Mouse (Mus musculus) CH12.LX (cell line): ENCODE results near the gene Hsd17b3. TPM values are rescaled to one million over a fixed set of nuclear protein-coding genes. Genes with fewer than 3 reads are reported as not detected.
A peak's percentile ranks its signal among the peaks of the same experiment; 100 is the strongest.

Source experiments
- DNase-seq: peaks from one replicate; pipeline ENCODE4 v3.0.0-alpha.2; 2013; ENCODE audit errors: extremely low read depth
- H3K27ac ChIP-seq: 2 replicates; pipeline ENCODE4 v1.5.1; 2012; ENCODE audit warnings: low read depth, mild to moderate bottlenecking, control low read depth, moderate library complexity; ENCODE audit not compliant: insufficient read depth
- H3K27me3 ChIP-seq: replicated peaks from 2 replicates; pipeline ENCODE3; 2012; ENCODE audit warnings: inconsistent platforms
- H3K36me3 ChIP-seq, 2 experiments: replicated peaks in 1 of 2; 2 replicates each; pipeline versions ENCODE3 to v1.6.1; 2012; ENCODE audit warnings: inconsistent platforms in 1 of 2, low read length in 1 of 2, mild to moderate bottlenecking in 1 of 2, mixed read lengths in 1 of 2, moderate library complexity in 1 of 2; ENCODE audit not compliant: control insufficient read depth in 1 of 2, insufficient read depth in 1 of 2
- H3K4me1 ChIP-seq, 2 experiments: 2 replicates each; pipeline ENCODE4 v1.6.1; 2012; ENCODE audit warnings: inconsistent platforms in 1 of 2, moderate library complexity in 1 of 2; ENCODE audit not compliant: insufficient read depth in 2 of 2, control insufficient read depth in 1 of 2
- H3K4me2 ChIP-seq: 2 replicates; pipeline ENCODE4 v1.6.1; 2012; ENCODE audit warnings: low read depth, mild to moderate bottlenecking, control low read depth; ENCODE audit not compliant: poor library complexity, insufficient read depth, severe bottlenecking
- H3K4me3 ChIP-seq, 3 experiments: fragments of 150-350 bp in 1 of 3; sonication (generic) in 1 of 3; replicated peaks in 1 of 3; 2 replicates each; pipeline versions ENCODE3 to v1.5.1; 2011 to 2012; ENCODE audit warnings: low read depth in 2 of 3, low read length in 2 of 3, mild to moderate bottlenecking in 2 of 3, moderate library complexity in 2 of 3, control low read depth in 1 of 3, improper control_type of control experiment in 1 of 3, inconsistent platforms in 1 of 3, mixed read lengths in 1 of 3; ENCODE audit not compliant: poor library complexity in 1 of 3
- H3K79me2 ChIP-seq: replicated peaks from 2 replicates; pipeline ENCODE4 v1.6.1; 2012; ENCODE audit warnings: mild to moderate bottlenecking, moderate library complexity; ENCODE audit not compliant: control insufficient read depth, poor library complexity, insufficient read depth, severe bottlenecking; ENCODE audit errors: extremely low read depth
- H3K9ac ChIP-seq: 2 replicates; pipeline ENCODE4 v1.6.1; 2012; ENCODE audit warnings: low read depth, mild to moderate bottlenecking, control low read depth, moderate library complexity; ENCODE audit not compliant: insufficient read depth
- H3K9me3 ChIP-seq: replicated peaks from 2 replicates; pipeline ENCODE3; 2012; ENCODE audit warnings: low read length, inconsistent platforms, mixed read lengths
- BHLHE40 ChIP-seq: IDR thresholded peaks from 2 replicates; pipeline ENCODE4 v1.6.1; 2011; ENCODE audit warnings: mild to moderate bottlenecking, low read depth, low read length, improper control_type of control experiment
- CHD1 ChIP-seq: IDR thresholded peaks from 2 replicates; pipeline ENCODE4 v1.6.1; 2012; ENCODE audit warnings: low read depth, low read length, improper control_type of control experiment, inconsistent platforms
- CTCF ChIP-seq, 2 experiments: IDR thresholded peaks in 1 of 2; conservative IDR thresholded peaks in 1 of 2; 2 replicates each; pipeline ENCODE4 v1.5.1; 2011 to 2012; ENCODE audit warnings: low read depth in 2 of 2, low read length in 2 of 2, improper control_type of control experiment in 1 of 2, inconsistent platforms in 1 of 2, mild to moderate bottlenecking in 1 of 2, moderate library complexity in 1 of 2
- GABPA ChIP-seq: IDR thresholded peaks from 2 replicates; pipeline ENCODE4 v1.6.1; 2012; ENCODE audit warnings: low read depth, low read length, improper control_type of control experiment, inconsistent platforms; ENCODE audit not compliant: insufficient replicate concordance
- JUN ChIP-seq: IDR thresholded peaks from 2 replicates; pipeline ENCODE4 v1.6.1; 2011; ENCODE audit warnings: low read depth, mild to moderate bottlenecking, low read length, improper control_type of control experiment, moderate library complexity; ENCODE audit not compliant: insufficient read depth
- JUND ChIP-seq: conservative IDR thresholded peaks from 2 replicates; pipeline ENCODE4 v1.6.1; 2011; ENCODE audit warnings: low read depth, low read length, improper control_type of control experiment
- MAFK ChIP-seq: IDR thresholded peaks from 2 replicates; pipeline ENCODE4 v1.6.1; 2011; ENCODE audit warnings: low read length, improper control_type of control experiment; ENCODE audit not compliant: insufficient replicate concordance
- MAX ChIP-seq: IDR thresholded peaks from 2 replicates; pipeline ENCODE4 v1.6.1; 2011; ENCODE audit warnings: low read length, improper control_type of control experiment
- MEF2A ChIP-seq: IDR thresholded peaks from 2 replicates; pipeline ENCODE4 v1.6.1; 2014; ENCODE audit warnings: low read depth, mild to moderate bottlenecking, inconsistent platforms, low read length, improper control_type of control experiment, borderline replicate concordance
- MYC ChIP-seq: IDR thresholded peaks from 2 replicates; pipeline ENCODE4 v1.6.1; 2011; ENCODE audit warnings: low read depth, mild to moderate bottlenecking, improper control_type of control experiment, low read length
- NRF1 ChIP-seq: IDR thresholded peaks from 2 replicates; pipeline ENCODE4 v1.6.1; 2014; ENCODE audit warnings: low read depth, mild to moderate bottlenecking, inconsistent platforms, low read length, improper control_type of control experiment, moderate library complexity
- POLR2A ChIP-seq: IDR thresholded peaks from 2 replicates; pipeline ENCODE4 v1.6.1; 2011; ENCODE audit warnings: low read depth, mild to moderate bottlenecking, improper control_type of control experiment, low read length
- POLR2AphosphoS2 ChIP-seq: IDR thresholded peaks from 2 replicates; pipeline ENCODE4 v1.6.1; 2011; ENCODE audit warnings: low read depth, low read length, improper control_type of control experiment
- RAD21 ChIP-seq: IDR thresholded peaks from 2 replicates; pipeline ENCODE4 v1.6.1; 2011; ENCODE audit warnings: low read depth, mild to moderate bottlenecking, low read length, improper control_type of control experiment, moderate library complexity
- SIN3A ChIP-seq: IDR thresholded peaks from 2 replicates; pipeline ENCODE4 v1.6.1; 2012; ENCODE audit warnings: low read length, improper control_type of control experiment, inconsistent platforms
- TCF12 ChIP-seq: IDR thresholded peaks from 2 replicates; pipeline ENCODE4 v1.6.1; 2014; ENCODE audit warnings: low read depth, mild to moderate bottlenecking, inconsistent platforms, low read length, improper control_type of control experiment
- UBTF ChIP-seq: IDR thresholded peaks from 2 replicates; pipeline ENCODE4 v1.6.1; 2012; ENCODE audit warnings: low read depth, mild to moderate bottlenecking, inconsistent platforms, low read length, improper control_type of control experiment, moderate library complexity
- USF1 ChIP-seq: IDR thresholded peaks from 2 replicates; pipeline ENCODE4 v1.6.1; 2014; ENCODE audit warnings: low read depth, mild to moderate bottlenecking, inconsistent platforms, low read length, improper control_type of control experiment
- ZC3H11A ChIP-seq: IDR thresholded peaks from 2 replicates; pipeline ENCODE4 v1.6.1; 2012; ENCODE audit warnings: low read depth, mild to moderate bottlenecking, inconsistent platforms, low read length, improper control_type of control experiment
- ZKSCAN1 ChIP-seq: IDR thresholded peaks from 2 replicates; pipeline ENCODE4 v1.6.1; 2012; ENCODE audit warnings: low read depth, inconsistent platforms, low read length, improper control_type of control experiment, borderline replicate concordance
- ZMIZ1 ChIP-seq: IDR thresholded peaks from 2 replicates; pipeline ENCODE4 v1.6.1; 2012; ENCODE audit warnings: low read depth, mild to moderate bottlenecking, inconsistent platforms, low read length, improper control_type of control experiment
- dilution Hi-C: fragments of 300-500 bp; cut with MboI; formaldehyde crosslinking; loops from 2 replicates; pipeline ENCODE4 v1.14.3; 2020; ENCODE audit warnings: low sequenced_read_pairs; ENCODE audit not compliant: extremely low pct_unique_long_range_greater_than_20kb, extremely low pct_ligation_motif_present
- in situ Hi-C: fragments of 300-500 bp; cut with MboI; formaldehyde crosslinking; loops from 3 replicates; pipeline ENCODE4 v1.14.3; 2019; ENCODE audit warnings: low sequenced_read_pairs, low pct_ligation_motif_present, low pct_unique_long_range_greater_than_20kb, mixed read lengths
- polyA plus RNA-seq: library from polyadenylated mRNA; unstranded; fragments of >175 nt; gene quantifications from 2 replicates; pipeline ENCODE4 v1.2.1, GENCODE M21; 2012; ENCODE audit warnings: low read depth; ENCODE audit not compliant: insufficient read length
- total RNA-seq, 2 experiments: library from RNA; depleted of rRNA; stranded (reverse); fragments of 300-350 nt in 1 of 2; fragments of >200 nt in 1 of 2; gene quantifications; 2 replicates each; pipeline ENCODE4 v1.2.3; 2012 to 2014

The Hsd17b3 gene
- total and polyA plus RNA-seq, 3 experiments: not detected

- in situ Hi-C loops: no loop called here
- H3K27me3 ChIP-seq: no peaks in the 10 kb centered on the region
- TF ChIP-seq JUN (no peak), CTCF (conservative IDR thresholded peaks at IDR 0.05 in 1 of 2, IDR thresholded peaks at IDR 0.05 in 1 of 2; ENCODE audit: low read depth in 2 of 2, low read length in 2 of 2) (peak in 1 of 2 experiments; percentile 53; a peak in 2 of 4 replicates), CHD1 (no peak), NRF1 (no peak), JUND (no peak), RAD21 (peak; percentile 20)
- H3K4me1 ChIP-seq: no peaks in the 10 kb centered on the region
- no peak overlapping the region for H3K4me2 ChIP-seq
- no peak overlapping the region for H3K27ac ChIP-seq
- H3K9ac ChIP-seq: no peak overlapping the region
- no peak overlapping the region for H3K4me3 ChIP-seq
- no peaks in the 10 kb centered on the region for H3K36me3 ChIP-seq
- peaks cover 9% of the 10 kb centered on the region for H3K9me3 ChIP-seq
- H3K79me2 ChIP-seq: no peaks in the 10 kb centered on the region
- dilution Hi-C loops: no loop called here
- DNase-seq: peak; percentile 6
Measured at GRCm38 (mm10) chr13:64050895-64051294, 38.1 kb downstream of the Hsd17b3 start.

- Histone ChIP-seq H3K4me1 (no peaks in the 10 kb centered on the region), H3K9ac (no peak overlapping the region), H3K27ac (no peak overlapping the region), H3K36me3 (no peaks in the 10 kb centered on the region)
- dilution Hi-C loops: no loop called here
- no peak for DNase-seq
- TF ChIP-seq MAX (no peak), MEF2A (no peak), BHLHE40 (no peak), MAFK (no peak), ZMIZ1 (no peak), GABPA (no peak), POLR2AphosphoS2 (no peak), TCF12 (no peak), JUND (no peak), POLR2A (no peak), JUN (no peak), UBTF (no peak), MYC (no peak), ZKSCAN1 (no peak), SIN3A (no peak), USF1 (no peak), ZC3H11A (no peak)
- TF ChIP-seq, all 38 proteins: peak for 0
- Histone ChIP-seq H3K79me2 (no peaks in the 10 kb centered on the region), H3K4me3 (no peak overlapping the region), H3K4me2 (no peak overlapping the region), H3K9me3 (peaks cover 9% of the 10 kb centered on the region), H3K27me3 (no peaks in the 10 kb centered on the region)
- in situ Hi-C loops: loop anchor here (25.0 kb wide), 2 partner anchors 337 to 712 kb away; no protein-coding TSS in a partner anchor
Measured at GRCm38 (mm10) chr13:64049535-64049934, 39.5 kb downstream of the Hsd17b3 start.
